19 mouse cellular contexts compared by ENCODE assay signal in genomic region chr11:6949051-6949450, GRCm38 (mm10).
"Had no signal": no experiment of that assay in that cellular context is flagged by ENCODE, and none has a peak within 500 bp of the region (broad histone marks: within the 10 kb centered on the region; RNA-seq: fewer than 3 reads in every experiment).

No protein-coding gene starts in this region.

- H3K36me3 ChIP-seq: liver, embryonic 13.5 days; liver, embryonic 15.5 days; lung, embryonic 15.5 days; midbrain, embryonic 13.5 days; midbrain, embryonic 15.5 days; neural tube, embryonic 12.5 days; stomach, embryonic 15.5 days had no signal

- H3K4me2 ChIP-seq: liver, embryonic 13.5 days; liver, embryonic 15.5 days; lung, embryonic 15.5 days; midbrain, embryonic 11.5 days; midbrain, embryonic 13.5 days; midbrain, embryonic 15.5 days; neural tube, embryonic 12.5 days; stomach, embryonic 15.5 days had no signal

- H3K9me3 ChIP-seq: liver, embryonic 13.5 days; liver, embryonic 15.5 days; lung, embryonic 15.5 days; midbrain, embryonic 13.5 days; midbrain, embryonic 15.5 days; neural tube, embryonic 12.5 days; stomach, embryonic 15.5 days had no signal

- H3K4me1 ChIP-seq: liver, embryonic 13.5 days; liver, embryonic 15.5 days; lung, embryonic 15.5 days; midbrain, embryonic 13.5 days; midbrain, embryonic 15.5 days; neural tube, embryonic 12.5 days; stomach, embryonic 15.5 days had no signal

- H3K27ac ChIP-seq: liver, embryonic 13.5 days; liver, embryonic 15.5 days; lung, embryonic 15.5 days; midbrain, embryonic 13.5 days; midbrain, embryonic 15.5 days; neural tube, embryonic 12.5 days; stomach, embryonic 15.5 days; stomach, postnatal 0 days had no signal

- DNase-seq: liver, embryonic 13.5 days; liver, postnatal 0 days; lung, adult 2 months; lung, postnatal 14 days; lung, postnatal 4 days; right cerebral cortex, postnatal 14 days; thymus, adult 2 months; thymus, postnatal 25 days; thymus, postnatal 4 days had no signal

- ATAC-seq: liver, postnatal 0 days; lung, postnatal 0 days; midbrain, embryonic 13.5 days; midbrain, embryonic 15.5 days had no signal

- H3K27me3 ChIP-seq: liver, embryonic 13.5 days; liver, embryonic 15.5 days; lung, embryonic 15.5 days; midbrain, embryonic 13.5 days; midbrain, embryonic 15.5 days; neural tube, embryonic 12.5 days; stomach, embryonic 15.5 days had no signal

- H3K9ac ChIP-seq: liver, embryonic 13.5 days; liver, embryonic 15.5 days; liver, postnatal 0 days; lung, embryonic 15.5 days; midbrain, embryonic 13.5 days; midbrain, embryonic 15.5 days; neural tube, embryonic 12.5 days; stomach, embryonic 15.5 days had no signal

- H3K4me3 ChIP-seq: liver, embryonic 13.5 days; liver, embryonic 15.5 days; lung, embryonic 15.5 days; midbrain, embryonic 13.5 days; midbrain, embryonic 15.5 days; myocyte; neural tube, embryonic 12.5 days; stomach, embryonic 15.5 days had no signal
